Mouse (Mus musculus) liver, embryonic 14.5 days (tissue): ENCODE measurements around the gene Scnn1g.

Experiments used
- CTCF ChIP-seq: IDR thresholded peaks from 2 replicates; pipeline ENCODE4 v1.5.1; 2016; ENCODE audit warnings: antibody characterized with exemption, low read depth, control low read depth
- EP300 ChIP-seq: IDR thresholded peaks from 2 replicates; pipeline ENCODE4 v1.6.1; 2016; ENCODE audit warnings: antibody characterized with exemption, low read depth

- TF ChIP-seq CTCF = no peak
- TF ChIP-seq EP300 = no peak
Observed at GRCm38 (mm10) chr7:121779409-121779808, 45.1 kb downstream of the Scnn1g start.
